Mouse (Mus musculus): ENCODE measurements around the gene Dlx1. TPM values are rescaled to one million over a fixed set of nuclear protein-coding genes. Genes with fewer than 3 reads are reported as not detected.
A peak's percentile ranks its signal among the peaks of the same experiment; 100 is the strongest.

Gene Dlx1
- total RNA-seq, 4 experiments from 2014 or later = 0.20 to 0.78 (median 0.56) TPM

DNA sequence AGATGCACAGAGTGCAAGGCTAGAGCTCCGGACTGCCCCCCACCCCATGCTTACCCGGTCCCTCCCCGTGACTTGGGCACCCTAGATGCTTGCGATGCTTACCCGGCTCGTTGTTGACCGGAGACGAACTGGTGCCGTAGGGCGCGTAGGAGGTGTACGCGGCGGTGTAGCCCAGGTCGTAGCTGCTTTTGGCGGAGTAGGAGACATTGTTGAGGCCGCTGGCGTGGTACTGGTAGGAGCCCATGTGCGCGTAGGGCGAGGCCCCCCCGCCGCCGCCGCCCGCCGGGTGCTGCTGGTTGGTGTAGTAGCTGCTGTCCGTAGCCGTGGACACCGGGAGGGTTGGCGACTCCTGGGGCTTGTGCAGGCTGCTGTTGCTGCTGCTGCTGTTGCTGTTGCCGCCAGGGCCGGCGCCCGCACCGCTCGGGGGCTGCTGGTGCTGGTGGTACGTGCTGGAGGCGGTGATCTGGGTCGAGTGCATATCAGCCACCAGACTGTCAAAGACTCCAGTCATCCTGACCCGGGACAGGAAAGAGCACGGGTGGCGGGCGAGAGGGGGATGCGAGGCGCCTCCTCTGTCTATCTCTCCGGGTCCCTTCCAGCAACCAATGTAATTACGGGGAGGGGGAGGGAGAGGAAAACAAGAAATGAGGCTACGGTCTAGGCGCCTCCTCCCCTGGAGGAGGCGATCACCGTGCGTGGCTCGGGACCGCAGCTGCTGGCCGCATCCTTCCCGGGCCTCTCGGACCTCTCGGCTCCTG is 18.1 kb downstream of the Dlx1 start:
- DNase-seq (ENCODE audit: low spot score) = no peak

- DNase-seq (ENCODE audit: low spot score) = no peak
Measured at GRCm38 (mm10) chr2:71546640-71547071, 18.7 kb downstream of the Dlx1 start, which contains the start of gene Dlx2. TSS of gene Dlx2 (minus strand) at chr2:71546754.

DNA sequence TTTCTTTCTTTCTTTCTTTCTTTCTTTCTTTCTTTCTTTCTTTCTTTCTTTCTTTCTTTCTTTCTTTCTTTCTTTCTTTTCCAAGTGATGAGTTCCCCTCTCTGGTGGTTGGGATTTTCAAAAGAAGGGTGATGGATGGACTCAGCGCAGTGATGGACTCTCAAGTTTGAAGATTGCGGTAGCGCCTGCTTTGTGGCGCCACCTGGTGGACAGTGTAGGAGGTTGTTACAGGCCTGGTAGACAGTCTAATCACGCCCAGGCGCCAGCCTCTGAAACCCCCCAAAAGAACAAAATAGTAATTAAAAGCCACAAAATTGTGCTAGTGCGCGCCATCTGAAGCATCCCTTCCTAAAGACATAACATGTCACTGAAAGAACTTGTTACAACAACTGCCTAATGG is 19.9 kb downstream of the Dlx1 start:
- peak; percentile 63 for DNase-seq (ENCODE audit: low spot score)

DNA sequence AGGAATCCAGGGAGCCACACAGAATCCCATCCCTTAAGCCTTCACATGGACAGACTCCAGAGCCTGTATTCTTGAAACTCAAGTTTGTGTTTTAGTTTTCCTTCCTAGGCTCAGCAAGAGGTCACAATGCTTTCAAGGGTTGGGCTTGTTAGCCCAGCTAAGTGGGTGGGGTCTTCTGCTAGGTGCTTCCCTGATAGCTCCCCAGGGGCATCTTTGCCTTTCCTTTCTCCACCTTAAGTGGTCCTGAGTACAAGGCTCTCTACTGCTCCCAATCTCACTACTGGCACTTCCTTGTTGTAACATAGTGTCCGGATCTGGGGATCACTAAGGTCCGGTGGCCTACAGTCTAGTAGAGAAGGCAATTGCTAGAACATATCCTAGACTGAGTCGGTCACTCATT is 22.4 kb downstream of the Dlx1 start:
- no peak for DNase-seq (ENCODE audit: low spot score)

GRCm38 (mm10) chr2:71551704-71552103 is 23.8 kb downstream of the Dlx1 start:
- DNase-seq (ENCODE audit: low spot score) = no peak

DNA sequence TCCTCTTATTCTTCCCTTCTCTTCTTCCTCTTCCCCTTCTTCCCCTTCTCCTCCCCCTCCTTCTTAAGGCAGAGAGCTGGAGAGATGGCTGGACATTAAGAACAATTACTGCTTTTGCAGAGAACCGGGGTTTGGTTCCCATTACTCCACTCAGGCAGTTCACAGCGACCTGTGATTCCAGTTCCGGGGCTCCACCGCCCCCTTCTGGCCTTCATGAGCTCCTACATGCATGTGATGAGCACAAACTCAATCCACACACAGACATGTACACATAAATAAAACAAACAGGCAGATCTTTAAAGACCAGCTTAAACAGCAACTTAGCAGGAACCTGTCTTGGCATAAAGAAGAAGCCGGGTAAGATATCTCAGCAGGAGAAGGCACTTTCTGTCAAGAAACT is 28.2 kb downstream of the Dlx1 start:
- no peak for DNase-seq (ENCODE audit: low spot score)

DNA sequence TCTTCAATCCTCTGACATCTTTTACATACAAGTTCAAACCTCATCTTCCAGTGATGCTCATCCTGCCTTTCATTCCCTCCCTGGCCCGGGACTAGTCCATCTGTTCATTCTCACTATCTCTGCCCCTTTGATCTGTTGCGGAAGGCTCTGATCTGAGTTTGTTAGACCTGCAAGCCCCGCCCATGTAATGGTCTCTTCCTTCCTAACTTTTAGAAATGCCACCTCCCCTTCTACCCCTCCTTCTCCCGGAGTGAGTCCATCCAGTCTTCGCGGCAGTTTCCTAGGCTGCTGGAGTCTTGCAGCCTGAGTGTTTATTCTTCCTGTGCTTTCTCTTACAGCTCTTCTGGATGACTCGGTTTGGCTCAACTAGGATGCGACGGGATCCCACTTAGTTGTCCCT is 38.6 kb downstream of the Dlx1 start:
- no peak for DNase-seq (ENCODE audit: low spot score)

DNA sequence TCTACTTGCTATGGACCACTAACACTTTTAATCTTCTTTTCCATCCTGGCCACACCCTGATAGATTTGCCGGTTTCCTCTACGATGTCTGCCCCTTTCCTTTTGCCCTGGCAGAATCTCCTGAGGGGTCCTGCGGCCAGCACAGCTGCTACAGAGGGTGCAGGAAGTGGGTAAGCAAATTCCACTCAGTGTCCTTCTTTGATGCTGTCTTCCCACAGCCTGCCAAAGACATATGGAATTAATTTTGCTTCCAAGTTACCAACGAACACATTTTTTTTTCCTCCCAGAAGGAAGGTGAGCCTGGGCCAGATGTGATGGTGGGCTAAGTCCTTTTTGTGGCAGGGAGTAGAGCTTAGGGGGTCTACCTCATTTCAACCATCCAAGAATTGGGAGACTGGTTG is 45.8 kb downstream of the Dlx1 start:
- DNase-seq (ENCODE audit: low spot score) = no peak

- DNase-seq (ENCODE audit: low spot score) = no peak
Measured at GRCm38 (mm10) chr2:71577059-71577458, 49.1 kb downstream of the Dlx1 start.

- DNase-seq (ENCODE audit: low spot score) = peak; percentile 36
Measured at GRCm38 (mm10) chr2:71580632-71581466, 52.9 kb downstream of the Dlx1 start.

GRCm38 (mm10) chr2:71581488-71581887 is 53.6 kb downstream of the Dlx1 start:
- DNase-seq (ENCODE audit: low spot score) = no peak

Other genes with a start within 250 kb of the Dlx1 start
- gene Slc25a12, start 160.4 kb upstream of the Dlx1 start, total RNA-seq (2022) = 100 to 1,000 TPM; 229 to 285 (median 258) TPM
- 10 to 100 TPM; 24.9 to 30.8 (median 28.0) TPM for gene Hat1, start 139.2 kb upstream of the Dlx1 start, total RNA-seq (2022)
- gene Metap1d, start 74.8 kb upstream of the Dlx1 start, total RNA-seq (2022) = 10 to 100 TPM; 38.4 to 44.4 (median 40.9) TPM
- not detected for gene Dlx2, start 18.6 kb downstream of the Dlx1 start, total RNA-seq (2022)
- gene Itga6, start 217.5 kb downstream of the Dlx1 start, total RNA-seq (2022) = 10 to 100 TPM; 29.1 to 67.1 (median 46.3) TPM

All from heart, adult 8-10 months (tissue).